Mouse (Mus musculus) heart, embryonic 12.5 days (tissue): ENCODE measurements at regions not wholly inside any gene's neighbourhood (a gene's known extent, or its start where the extent isn't known, plus 50 kb on each side); places are given as distances from the start of the nearest gene placed in this dataset.

Experiments used
- ATAC-seq: fragments of 200-750 bp; cut with Nextera tagmentation; 2 replicates; pipeline ENCODE4 v1.8.0; 2017; ENCODE audit warnings: moderate TSS enrichment, moderate library complexity; ENCODE audit not compliant: insufficient number of reproducible peaks, low FRiP score
- H3K27ac ChIP-seq: fragments of 300-500 bp; sonication (generic); 2 replicates; pipeline ENCODE4 v1.5.1; 2016; ENCODE audit warnings: mild to moderate bottlenecking, moderate library complexity; ENCODE audit not compliant: poor library complexity, severe bottlenecking
- H3K27me3 ChIP-seq: fragments of 300-500 bp; sonication (generic); replicated peaks from 2 replicates; pipeline ENCODE4 v1.6.1; 2016; ENCODE audit warnings: mild to moderate bottlenecking, moderate library complexity
- H3K36me3 ChIP-seq: fragments of 300-500 bp; sonication (generic); 2 replicates; pipeline ENCODE4 v1.6.1; 2016; ENCODE audit warnings: mild to moderate bottlenecking, moderate library complexity
- H3K4me1 ChIP-seq: fragments of 300-500 bp; sonication (generic); replicated peaks from 2 replicates; pipeline ENCODE4 v1.6.1; 2016; ENCODE audit warnings: mild to moderate bottlenecking
- H3K4me2 ChIP-seq: fragments of 300-500 bp; sonication (generic); 2 replicates; pipeline ENCODE4 v1.6.1; 2016; ENCODE audit warnings: mild to moderate bottlenecking, moderate library complexity
- H3K4me3 ChIP-seq: fragments of 300-500 bp; sonication (generic); 2 replicates; pipeline ENCODE4 v1.5.1; 2016; ENCODE audit warnings: mild to moderate bottlenecking
- H3K9ac ChIP-seq: fragments of 300-500 bp; sonication (generic); 2 replicates; pipeline ENCODE4 v1.6.1; 2016; ENCODE audit warnings: mild to moderate bottlenecking, moderate library complexity
- H3K9me3 ChIP-seq: fragments of 300-500 bp; sonication (generic); replicated peaks from 2 replicates; pipeline ENCODE4 v1.6.1; 2016; ENCODE audit warnings: mild to moderate bottlenecking, moderate library complexity
- WGBS: fragments of 180-500 bp; shearing (Covaris S2); methylation state at CpG from one replicate; pipeline ENCODE4 v1.1.7; 2016; 5-methylcytosine and 5-hydroxymethylcytosine counted together

DNA sequence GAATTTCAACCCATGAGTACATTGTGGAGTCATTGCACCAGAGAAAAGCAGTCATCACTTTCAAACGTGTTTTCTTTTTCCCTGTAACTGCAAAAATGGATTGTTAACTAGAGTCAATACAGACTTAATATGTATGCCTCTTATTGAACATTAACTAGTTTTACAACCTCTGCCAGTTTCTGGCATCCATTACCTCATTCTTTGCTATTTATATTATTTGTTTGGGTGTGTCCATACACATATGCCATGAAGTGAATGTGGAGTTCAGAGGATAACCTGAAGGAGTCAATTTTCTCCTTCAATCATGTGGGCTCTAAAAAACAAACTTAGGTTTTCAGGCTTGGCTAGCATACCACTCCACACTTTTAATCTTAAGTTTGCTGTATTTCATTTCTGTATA, 50.9 kb upstream of the Ezh2 start:
- WGBS = 58% methylated on average over 1 of the region's 1 CpGs
- no peak overlapping the region for H3K9ac ChIP-seq
- H3K27ac ChIP-seq = no peak overlapping the region
- no peaks in the 10 kb centered on the region for H3K9me3 ChIP-seq
- H3K4me2 ChIP-seq = no peak overlapping the region
- H3K36me3 ChIP-seq = no peaks in the 10 kb centered on the region
- H3K27me3 ChIP-seq = peaks cover 21% of the 10 kb centered on the region
- ATAC-seq = no peak
- H3K4me3 ChIP-seq = no peak overlapping the region
- H3K4me1 ChIP-seq = no peaks in the 10 kb centered on the region
